Mouse (Mus musculus): ENCODE data around the gene Bicd2. TPM values are rescaled to one million over a fixed set of nuclear protein-coding genes. Genes with fewer than 3 reads are reported as not detected.

Bicd2 gene
- polyA plus RNA-seq, 1 experiment from 2014 or later, result 32.1 TPM

DNA sequence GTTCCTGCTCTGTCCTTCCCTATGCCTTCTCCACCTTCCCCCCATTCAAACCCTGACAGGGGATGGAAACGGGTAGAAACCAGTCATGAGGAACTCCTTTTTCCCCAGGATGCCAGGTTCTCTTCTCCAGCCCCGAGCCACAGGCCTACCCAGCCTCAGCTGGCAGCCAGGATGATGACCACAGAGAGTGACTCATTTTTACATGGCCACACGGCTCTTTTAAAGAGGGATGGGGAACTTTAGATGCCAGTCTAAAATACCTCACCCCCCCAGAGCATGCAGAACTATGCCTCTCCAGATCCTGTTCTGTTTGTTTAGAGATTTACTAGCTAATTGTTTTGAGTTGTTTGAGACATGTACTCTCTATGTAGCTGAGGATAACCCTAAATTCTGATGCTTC, 19.9 kb upstream of the Bicd2 start:
- ATAC-seq (ENCODE audit: low read depth), result no peak
- 71% methylated on average over 3 of the region's 3 CpGs for WGBS
- Histone ChIP-seq H3K4me1 (replicated peaks; ENCODE audit: control insufficient read depth, insufficient read depth, low read length) (peaks cover 9% of the 10 kb centered on the region), H3K4me2 (ENCODE audit: low read depth, low read length) (no peak overlapping the region), H3K4me3 (ENCODE audit: low read length) (no peak overlapping the region), H3K36me3 (ENCODE audit: control insufficient read depth, insufficient read depth, low read length) (no peaks in the 10 kb centered on the region), H3K9ac (ENCODE audit: low read length) (no peak overlapping the region), H3K27ac (ENCODE audit: low read length) (no peak overlapping the region), H3K27me3 (ENCODE audit: control insufficient read depth, insufficient read depth, low read depth, low read length) (no peaks in the 10 kb centered on the region), H3K9me3 (ENCODE audit: control insufficient read depth, low read length) (no peaks in the 10 kb centered on the region)

GRCm38 (mm10) chr13:49322169-49322568, 19.2 kb upstream of the Bicd2 start:
- Histone ChIP-seq H3K9ac (ENCODE audit: low read length) (0 out of 2 replicates have a peak overlapping the region, but pooled peaks have one; percentile 1), H3K4me3 (ENCODE audit: low read length) (no peak overlapping the region), H3K27me3 (ENCODE audit: control insufficient read depth, insufficient read depth, low read depth, low read length) (no peaks in the 10 kb centered on the region), H3K36me3 (ENCODE audit: control insufficient read depth, insufficient read depth, low read length) (no peaks in the 10 kb centered on the region), H3K27ac (ENCODE audit: low read length) (no peak overlapping the region), H3K4me1 (replicated peaks; ENCODE audit: control insufficient read depth, insufficient read depth, low read length) (peaks cover 9% of the 10 kb centered on the region), H3K9me3 (ENCODE audit: control insufficient read depth, low read length) (no peaks in the 10 kb centered on the region), H3K4me2 (ENCODE audit: low read depth, low read length) (no peak overlapping the region)
- 75% methylated on average over 5 of the region's 5 CpGs for whole genome bisulfite sequencing
- no peak for ATAC-seq (ENCODE audit: low read depth)

DNA sequence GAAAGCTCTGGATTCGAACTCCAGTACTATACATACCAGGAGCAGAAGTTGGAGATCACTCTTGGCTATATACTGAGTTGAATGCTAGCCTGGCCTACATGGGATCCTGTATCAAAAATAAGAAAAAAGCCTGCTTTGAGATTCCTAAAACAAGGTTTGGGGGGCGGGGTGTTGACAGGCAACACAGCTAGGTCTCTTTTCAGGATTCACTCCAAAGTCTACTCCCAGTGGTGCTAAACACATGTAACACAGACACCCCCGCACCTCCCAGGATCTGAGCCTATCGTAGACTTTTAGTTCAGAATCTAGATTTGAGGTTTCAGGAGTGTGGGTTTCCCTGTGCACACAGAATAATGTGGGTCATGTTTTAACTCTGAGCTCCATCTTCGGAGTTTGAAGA, 18.6 kb upstream of the Bicd2 start:
- H3K9me3 ChIP-seq (ENCODE audit: control insufficient read depth, low read length), result no peaks in the 10 kb centered on the region
- H3K4me3 ChIP-seq (ENCODE audit: low read length), result no peak overlapping the region
- no peak overlapping the region for H3K4me2 ChIP-seq (ENCODE audit: low read depth, low read length)
- no peak for ATAC-seq (ENCODE audit: low read depth)
- no peak overlapping the region for H3K9ac ChIP-seq (ENCODE audit: low read length)
- no peaks in the 10 kb centered on the region for H3K36me3 ChIP-seq (ENCODE audit: control insufficient read depth, insufficient read depth, low read length)
- no peaks in the 10 kb centered on the region for H3K27me3 ChIP-seq (ENCODE audit: control insufficient read depth, insufficient read depth, low read depth, low read length)
- H3K4me1 ChIP-seq (replicated peaks; ENCODE audit: control insufficient read depth, insufficient read depth, low read length), result peaks cover 9% of the 10 kb centered on the region
- WGBS, result 84% methylated on average over 5 of the region's 5 CpGs
- no peak overlapping the region for H3K27ac ChIP-seq (ENCODE audit: low read length)

DNA sequence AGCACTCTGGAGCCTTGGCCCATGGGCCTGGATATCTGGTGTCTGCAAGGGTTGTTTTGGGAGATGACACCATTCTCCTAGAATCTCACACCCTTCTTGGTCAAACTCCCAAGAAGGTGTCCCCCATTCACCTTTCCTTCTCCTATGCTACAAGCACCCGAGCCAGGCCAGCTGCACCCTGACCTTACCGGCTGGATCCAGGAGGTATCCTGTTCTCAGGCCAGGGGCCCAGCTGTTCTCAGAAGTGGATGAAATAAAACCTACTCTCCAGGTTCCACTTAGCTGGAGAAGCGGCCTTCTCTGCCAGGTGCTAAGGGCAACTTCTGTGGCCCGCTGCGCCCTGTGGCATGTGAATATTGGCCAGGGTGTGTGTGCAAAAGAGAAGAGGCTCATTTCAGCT, 16.5 kb upstream of the Bicd2 start:
- 77% methylated on average over 5 of the region's 5 CpGs for WGBS
- no peak overlapping the region for H3K4me2 ChIP-seq (ENCODE audit: low read depth, low read length)
- no peak overlapping the region for H3K27ac ChIP-seq (ENCODE audit: low read length)
- H3K27me3 ChIP-seq (ENCODE audit: control insufficient read depth, insufficient read depth, low read depth, low read length), result no peaks in the 10 kb centered on the region
- no peak for ATAC-seq (ENCODE audit: low read depth)
- no peaks in the 10 kb centered on the region for H3K9me3 ChIP-seq (ENCODE audit: control insufficient read depth, low read length)
- H3K4me1 ChIP-seq (replicated peaks; ENCODE audit: control insufficient read depth, insufficient read depth, low read length), result peaks cover 6% of the 10 kb centered on the region
- H3K36me3 ChIP-seq (ENCODE audit: control insufficient read depth, insufficient read depth, low read length), result no peaks in the 10 kb centered on the region
- H3K4me3 ChIP-seq (ENCODE audit: low read length), result no peak overlapping the region
- H3K9ac ChIP-seq (ENCODE audit: low read length), result no peak overlapping the region

DNA sequence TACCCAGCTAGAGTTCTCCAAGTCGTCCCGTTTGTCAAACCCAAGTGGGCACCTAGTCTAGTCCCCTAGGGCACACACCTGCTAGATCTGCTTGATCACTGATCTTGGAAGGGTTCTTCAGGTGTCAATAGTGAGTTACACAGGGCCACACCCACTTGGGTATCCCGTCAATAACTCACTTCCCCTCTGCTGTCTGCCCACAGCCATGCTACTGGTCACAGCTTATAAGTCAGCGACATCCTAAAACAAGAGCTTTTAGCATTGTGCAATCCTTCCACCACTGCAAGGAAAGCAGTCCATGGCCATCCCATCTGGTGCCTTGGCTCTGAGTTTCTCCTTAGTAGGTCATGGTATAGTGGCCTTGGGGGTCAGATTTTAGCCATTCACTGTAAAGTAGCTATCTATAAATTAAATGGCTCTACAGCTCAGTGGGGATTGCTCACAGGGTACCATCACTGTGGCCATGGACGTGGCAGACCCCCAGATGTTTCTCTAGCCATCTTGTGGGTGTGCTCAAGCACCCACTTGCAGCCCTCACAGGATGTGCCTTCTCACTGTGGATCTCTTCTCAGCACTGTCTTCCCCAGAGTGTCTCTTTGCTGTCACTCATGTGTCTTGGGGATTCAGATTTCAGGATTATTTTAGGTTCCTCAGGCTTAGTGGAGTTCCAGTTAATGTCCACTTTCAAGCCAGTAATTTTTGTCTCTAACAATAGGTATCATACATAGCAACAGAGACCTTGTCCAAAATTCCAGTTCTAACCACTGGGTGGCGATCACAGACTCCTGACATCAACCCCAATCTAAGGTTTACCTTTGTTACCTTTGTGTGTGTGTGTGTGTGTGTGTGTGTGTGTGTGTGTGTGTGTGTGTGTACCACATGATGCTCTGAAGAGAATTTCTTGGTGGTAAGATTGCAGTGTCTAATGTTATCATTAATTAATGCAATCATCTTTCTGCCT, 14.9 kb upstream of the Bicd2 start:
- no peak overlapping the region for H3K9ac ChIP-seq (ENCODE audit: low read length)
- H3K4me2 ChIP-seq (ENCODE audit: low read depth, low read length), result no peak overlapping the region
- H3K36me3 ChIP-seq (ENCODE audit: control insufficient read depth, insufficient read depth, low read length), result no peaks in the 10 kb centered on the region
- 55% methylated on average over 6 of the region's 6 CpGs for WGBS
- no peak overlapping the region for H3K4me3 ChIP-seq (ENCODE audit: low read length)
- no peaks in the 10 kb centered on the region for H3K27me3 ChIP-seq (ENCODE audit: control insufficient read depth, insufficient read depth, low read depth, low read length)
- H3K4me1 ChIP-seq (replicated peaks; ENCODE audit: control insufficient read depth, insufficient read depth, low read length), result no peaks in the 10 kb centered on the region
- no peaks in the 10 kb centered on the region for H3K9me3 ChIP-seq (ENCODE audit: control insufficient read depth, low read length)
- no peak for ATAC-seq (ENCODE audit: low read depth)
- no peak overlapping the region for H3K27ac ChIP-seq (ENCODE audit: low read length)

DNA sequence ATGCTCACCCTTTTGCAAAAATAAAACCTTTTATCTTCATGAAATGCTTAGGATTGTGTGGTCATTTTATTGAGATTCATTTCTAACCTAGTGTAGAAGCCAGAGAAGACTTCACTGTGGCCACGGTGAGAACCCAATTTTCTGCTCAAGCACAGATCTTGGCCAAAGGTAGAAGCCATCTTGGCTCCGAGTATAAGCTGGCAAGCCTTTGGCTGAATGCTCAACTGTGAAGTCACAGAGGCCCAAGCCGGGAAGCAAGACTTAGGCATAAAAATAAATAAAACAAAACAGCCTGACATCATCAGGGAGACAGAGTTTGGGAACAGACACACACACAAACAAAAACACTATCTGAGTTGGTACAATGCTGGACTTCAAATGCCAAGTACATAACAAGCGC, 13.3 kb upstream of the Bicd2 start:
- WGBS, result 66% methylated on average over 4 of the region's 4 CpGs

GRCm38 (mm10) chr13:49333250-49333649, 8.1 kb upstream of the Bicd2 start:
- no peak overlapping the region for H3K4me2 ChIP-seq (ENCODE audit: low read depth, low read length)

More for the DNA sequence above, 13.3 kb upstream of the Bicd2 start:
- Histone ChIP-seq H3K27ac (ENCODE audit: low read length) (no peak overlapping the region), H3K9ac (ENCODE audit: low read length) (no peak overlapping the region), H3K4me1 (replicated peaks; ENCODE audit: control insufficient read depth, insufficient read depth, low read length) (no peaks in the 10 kb centered on the region), H3K9me3 (ENCODE audit: control insufficient read depth, low read length) (no peaks in the 10 kb centered on the region), H3K4me2 (ENCODE audit: low read depth, low read length) (no peak overlapping the region), H3K4me3 (ENCODE audit: low read length) (no peak overlapping the region), H3K27me3 (ENCODE audit: control insufficient read depth, insufficient read depth, low read depth, low read length) (no peaks in the 10 kb centered on the region), H3K36me3 (ENCODE audit: control insufficient read depth, insufficient read depth, low read length) (no peaks in the 10 kb centered on the region)
- ATAC-seq (ENCODE audit: low read depth), result no peak

GRCm38 (mm10) chr13:49335077-49335982, 6.1 kb upstream of the Bicd2 start:
- Histone ChIP-seq H3K27ac (ENCODE audit: low read length) (no peak overlapping the region), H3K27me3 (ENCODE audit: control insufficient read depth, insufficient read depth, low read depth, low read length) (no peaks in the 10 kb centered on the region), H3K4me3 (ENCODE audit: low read length) (no peak overlapping the region), H3K4me2 (ENCODE audit: low read depth, low read length) (no peak overlapping the region), H3K9ac (ENCODE audit: low read length) (no peak overlapping the region), H3K4me1 (replicated peaks; ENCODE audit: control insufficient read depth, insufficient read depth, low read length) (peaks cover 1% of the 10 kb centered on the region; the same call in 1 of the 2 replicates), H3K9me3 (ENCODE audit: control insufficient read depth, low read length) (0 out of 2 replicates have a peak, but pooled peaks cover 2% of the 10 kb centered on the region), H3K36me3 (ENCODE audit: control insufficient read depth, insufficient read depth, low read length) (no peaks in the 10 kb centered on the region)
- WGBS, result 75% methylated on average over 12 of the region's 12 CpGs
- no peak for ATAC-seq (ENCODE audit: low read depth)

More at GRCm38 (mm10) chr13:49333250-49333649, 8.1 kb upstream of the Bicd2 start:
- 0 out of 2 replicates have a peak, but pooled peaks cover 2% of the 10 kb centered on the region for H3K9me3 ChIP-seq (ENCODE audit: control insufficient read depth, low read length)
- H3K27ac ChIP-seq (ENCODE audit: low read length), result no peak overlapping the region
- no peak for ATAC-seq (ENCODE audit: low read depth)
- 51% methylated on average over 2 of the region's 2 CpGs for WGBS
- no peaks in the 10 kb centered on the region for H3K27me3 ChIP-seq (ENCODE audit: control insufficient read depth, insufficient read depth, low read depth, low read length)
- no peak overlapping the region for H3K9ac ChIP-seq (ENCODE audit: low read length)
- H3K4me1 ChIP-seq (replicated peaks; ENCODE audit: control insufficient read depth, insufficient read depth, low read length), result no peaks in the 10 kb centered on the region
- H3K4me3 ChIP-seq (ENCODE audit: low read length), result no peak overlapping the region
- no peaks in the 10 kb centered on the region for H3K36me3 ChIP-seq (ENCODE audit: control insufficient read depth, insufficient read depth, low read length)

Data from lung, embryonic 16.5 days (tissue).